Mouse (Mus musculus) spleen, postnatal 4 days (tissue): ENCODE data around the gene Hspb2.

Source experiments
- DNase-seq, 2 experiments: peaks; one replicate each; pipeline ENCODE4 v3.0.0; 2022; ENCODE audit warnings: low spot score in 2 of 2

Hspb2 gene

GRCm38 (mm10) chr9:50752054-50752602 is at the start of gene Hspb2:
Gene Hspb2 (minus strand): TSS chr9:50752354.
- DNase-seq, result no peak

GRCm38 (mm10) chr9:50800985-50801384 is 48.8 kb upstream of the Hspb2 start:
- peak; percentile 75 to 81 for DNase-seq

GRCm38 (mm10) chr9:50798368-50798767 is 46.2 kb upstream of the Hspb2 start:
- no peak for DNase-seq

GRCm38 (mm10) chr9:50797641-50798040 is 45.5 kb upstream of the Hspb2 start:
- no peak for DNase-seq

GRCm38 (mm10) chr9:50796776-50797175 is 44.6 kb upstream of the Hspb2 start:
- no peak for DNase-seq

- DNase-seq, result no peak
Observed at GRCm38 (mm10) chr9:50795266-50795665, 43.1 kb upstream of the Hspb2 start.

- DNase-seq, result peak; percentile 52 to 79
Observed at GRCm38 (mm10) chr9:50782155-50782554, 30.0 kb upstream of the Hspb2 start.

GRCm38 (mm10) chr9:50776162-50776760 is 24.1 kb upstream of the Hspb2 start:
- no peak for DNase-seq

GRCm38 (mm10) chr9:50775662-50776126 is 23.5 kb upstream of the Hspb2 start:
- no peak for DNase-seq

GRCm38 (mm10) chr9:50774991-50775612 is 22.9 kb upstream of the Hspb2 start, which contains the start of the genes Alg9 and 1110032A03Rik:
Gene Alg9 (plus strand): TSS chr9:50775019.
Gene 1110032A03Rik (minus strand): TSS chr9:50775520.
- peak; percentile 90 to 96 for DNase-seq

GRCm38 (mm10) chr9:50774026-50774462 is 21.9 kb upstream of the Hspb2 start:
- no peak for DNase-seq

GRCm38 (mm10) chr9:50770011-50770410 is 17.9 kb upstream of the Hspb2 start:
- no peak for DNase-seq

GRCm38 (mm10) chr9:50768107-50769002 is 16.2 kb upstream of the Hspb2 start, which contains the start of gene Fdxacb1:
Gene Fdxacb1 (plus strand): TSS chr9:50768236.
- peak; percentile 95 to 98 for DNase-seq

GRCm38 (mm10) chr9:50767531-50768106 is 15.5 kb upstream of the Hspb2 start:
- DNase-seq, result no peak

- no peak for DNase-seq
Observed at GRCm38 (mm10) chr9:50763331-50763730, 11.2 kb upstream of the Hspb2 start.

- DNase-seq, result no peak
Observed at GRCm38 (mm10) chr9:50761520-50762243, 9.5 kb upstream of the Hspb2 start.

GRCm38 (mm10) chr9:50756711-50757110 is 4.6 kb upstream of the Hspb2 start:
- no peak for DNase-seq

GRCm38 (mm10) chr9:50753947-50754346 is 1.8 kb upstream of the Hspb2 start:
- no peak for DNase-seq

- DNase-seq, result no peak
Observed at GRCm38 (mm10) chr9:50752784-50753615, 846 bp upstream of the Hspb2 start.

- DNase-seq, result no peak
Observed at GRCm38 (mm10) chr9:50751323-50751722, 831 bp downstream of the Hspb2 start, which contains the start of gene Cryab. Gene Cryab (plus strand): TSS chr9:50751325.
